Mouse (Mus musculus): ENCODE data around the gene Abl2. TPM values are rescaled to one million over a fixed set of nuclear protein-coding genes. Genes with fewer than 3 reads are reported as not detected.

The Abl2 gene
- total RNA-seq, 1 experiment = 41.1 TPM

GRCm38 (mm10) chr1:156614710-156615109 is 56.1 kb downstream of the Abl2 start:
- no peak overlapping the region for H3K27ac ChIP-seq (ENCODE audit: insufficient read depth, low read depth, low read length, poor library complexity, severe bottlenecking)
- no peak for DNase-seq (ENCODE audit: low read depth, low spot score)
- H3K4me1 ChIP-seq (ENCODE audit: control insufficient read depth in 2 of 2, insufficient read depth in 2 of 2, low read length in 2 of 2, poor library complexity in 1 of 2) = peaks cover 7 to 13% of the 10 kb centered on the region in 2 experiments
- TF ChIP-seq ZNF384 (IDR thresholded peaks at IDR 0.05; ENCODE audit: low read depth, low read length) (no peak), MAFK (IDR thresholded peaks at IDR 0.05; ENCODE audit: insufficient read depth, low read depth, low read length) (no peak), ZC3H11A (IDR thresholded peaks at IDR 0.05; ENCODE audit: borderline replicate concordance, low read depth, low read length) (no peak), CHD2 (IDR thresholded peaks at IDR 0.05; ENCODE audit: low read depth, low read length) (no peak), HCFC1 (IDR thresholded peaks at IDR 0.05; ENCODE audit: borderline replicate concordance, insufficient read depth, low read length) (no peak)
- H3K9me3 ChIP-seq (ENCODE audit: control insufficient read depth, insufficient read depth, low read depth, low read length) = no peaks in the 10 kb centered on the region; the same call in 1 of the 2 replicates
- H3K36me3 ChIP-seq (ENCODE audit: control insufficient read depth, insufficient read depth, low read length, poor library complexity, severe bottlenecking) = peaks cover 2% of the 10 kb centered on the region; the same call in 1 of the 2 replicates
- in situ Hi-C loops (cut with MboI; ENCODE audit: low sequenced_read_pairs in 2 of 2, unreplicated experiment in 2 of 2) = no loop called here
- no peak overlapping the region for H3K4me3 ChIP-seq (ENCODE audit: insufficient read depth in 1 of 2, low read depth in 1 of 2, low read length in 2 of 2, poor library complexity in 1 of 2, severe bottlenecking in 1 of 2)
- no peak overlapping the region for H3K9ac ChIP-seq (ENCODE audit: insufficient read depth, low read depth, low read length, poor library complexity, severe bottlenecking)

DNA sequence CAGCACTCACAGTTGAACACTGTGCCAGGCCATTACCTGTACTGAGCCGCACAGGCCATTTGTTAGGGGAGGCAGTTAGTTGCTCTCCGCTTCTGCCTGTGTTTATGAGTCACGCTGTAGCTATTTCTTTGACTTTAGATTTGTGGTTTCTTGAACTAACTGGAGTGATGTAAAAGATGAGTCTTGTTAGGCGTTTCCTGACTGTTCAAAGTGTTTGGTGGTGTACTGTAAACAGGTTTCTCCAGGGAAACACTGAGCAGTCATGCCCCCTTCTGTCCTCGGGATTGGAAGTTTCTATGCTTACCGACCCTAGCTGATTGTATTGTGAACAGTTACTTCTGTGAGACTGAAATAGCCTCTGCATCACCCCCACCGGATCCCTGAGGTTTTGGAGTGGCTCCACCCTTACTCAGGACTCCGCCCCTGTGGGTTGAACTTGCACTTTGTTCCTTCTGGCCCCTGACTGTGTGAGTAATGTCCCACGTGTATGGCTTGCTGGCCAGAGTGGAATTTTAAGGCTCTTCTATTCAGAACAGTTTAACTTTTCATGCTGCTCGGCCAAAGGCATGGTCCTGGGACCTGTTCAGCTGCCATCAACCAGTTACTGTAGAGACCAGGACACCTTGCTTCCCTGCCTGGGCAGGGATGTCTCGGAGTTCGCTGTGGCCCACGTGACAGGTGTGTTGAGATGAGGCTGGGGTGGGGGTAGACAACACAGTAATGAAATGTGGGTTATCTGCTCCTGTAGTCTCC is 57.0 kb downstream of the Abl2 start:
- peak; percentile 80 for DNase-seq (ENCODE audit: low read depth, low spot score)
- no peaks in the 10 kb centered on the region; the same call in 1 of the 2 replicates for H3K9me3 ChIP-seq (ENCODE audit: control insufficient read depth, insufficient read depth, low read depth, low read length)
- peaks cover 2% of the 10 kb centered on the region; the same call in 1 of the 2 replicates for H3K36me3 ChIP-seq (ENCODE audit: control insufficient read depth, insufficient read depth, low read length, poor library complexity, severe bottlenecking)
- peak overlapping the region; percentile 20; the same call in 1 of the 2 replicates for H3K9ac ChIP-seq (ENCODE audit: insufficient read depth, low read depth, low read length, poor library complexity, severe bottlenecking)
- peaks cover 7 to 15% of the 10 kb centered on the region in 2 experiments for H3K4me1 ChIP-seq (ENCODE audit: control insufficient read depth in 2 of 2, insufficient read depth in 2 of 2, low read length in 2 of 2, poor library complexity in 1 of 2)
- in situ Hi-C loops (cut with MboI; ENCODE audit: low sequenced_read_pairs in 2 of 2, unreplicated experiment in 2 of 2) = no loop called here
- TF ChIP-seq CHD2 (IDR thresholded peaks at IDR 0.05; ENCODE audit: low read depth, low read length) (no peak), ZC3H11A (IDR thresholded peaks at IDR 0.05; ENCODE audit: borderline replicate concordance, low read depth, low read length) (no peak), ZNF384 (IDR thresholded peaks at IDR 0.05; ENCODE audit: low read depth, low read length) (no peak), MAFK (IDR thresholded peaks at IDR 0.05; ENCODE audit: insufficient read depth, low read depth, low read length) (no peak), HCFC1 (IDR thresholded peaks at IDR 0.05; ENCODE audit: borderline replicate concordance, insufficient read depth, low read length) (no peak)
- H3K4me3 ChIP-seq (ENCODE audit: insufficient read depth in 1 of 2, low read depth in 1 of 2, low read length in 2 of 2, poor library complexity in 1 of 2, severe bottlenecking in 1 of 2) = peak overlapping the region; percentile 45 to 68
- H3K27ac ChIP-seq (ENCODE audit: insufficient read depth, low read depth, low read length, poor library complexity, severe bottlenecking) = peak overlapping the region; percentile 47; the same call in 1 of the 2 replicates

DNA sequence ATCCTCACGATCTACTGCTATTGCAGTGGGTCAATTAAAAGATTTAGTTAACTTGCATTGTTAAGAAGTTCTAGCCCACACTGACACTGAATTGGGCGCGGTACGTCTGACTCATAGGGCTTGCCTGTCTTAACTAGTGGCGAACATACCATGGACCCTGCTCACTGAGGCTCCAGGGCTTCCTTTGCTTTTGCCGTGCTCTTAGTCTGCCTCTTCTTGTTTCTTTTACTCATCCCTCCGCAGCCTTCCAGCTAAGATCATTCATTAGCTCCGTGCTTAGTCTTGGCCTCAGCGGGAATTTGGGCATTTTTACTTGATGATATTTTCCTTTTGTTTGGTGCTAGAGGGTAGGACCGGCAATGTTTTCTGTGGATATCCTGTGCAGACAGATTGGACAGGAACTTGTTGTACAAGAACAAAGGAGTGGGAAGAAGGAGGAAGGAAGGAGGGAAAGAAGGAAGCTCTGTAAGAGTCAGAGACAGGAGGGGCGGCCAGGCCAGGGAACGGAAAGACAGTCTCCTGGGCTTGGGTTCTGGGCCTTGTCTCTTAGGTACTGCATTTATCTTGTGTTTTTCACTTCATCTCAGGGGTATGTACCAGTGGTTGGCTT is 58.5 kb downstream of the Abl2 start:
- in situ Hi-C loops (cut with MboI; ENCODE audit: low sequenced_read_pairs in 2 of 2, unreplicated experiment in 2 of 2) = no loop called here
- Histone ChIP-seq H3K4me3 (ENCODE audit: insufficient read depth in 1 of 2, low read depth in 1 of 2, low read length in 2 of 2, poor library complexity in 1 of 2, severe bottlenecking in 1 of 2) (no peak overlapping the region), H3K9ac (ENCODE audit: insufficient read depth, low read depth, low read length, poor library complexity, severe bottlenecking) (peak overlapping the region; percentile 36; the same call in 1 of the 2 replicates), H3K36me3 (ENCODE audit: control insufficient read depth, insufficient read depth, low read length, poor library complexity, severe bottlenecking) (peaks cover 2% of the 10 kb centered on the region; the same call in 1 of the 2 replicates), H3K27ac (ENCODE audit: insufficient read depth, low read depth, low read length, poor library complexity, severe bottlenecking) (no peak overlapping the region), H3K4me1 (ENCODE audit: control insufficient read depth in 2 of 2, insufficient read depth in 2 of 2, low read length in 2 of 2, poor library complexity in 1 of 2) (peaks cover 7 to 16% of the 10 kb centered on the region in 2 experiments), H3K9me3 (ENCODE audit: control insufficient read depth, insufficient read depth, low read depth, low read length) (no peaks in the 10 kb centered on the region)
- no peak for TF ChIP-seq CHD2 (IDR thresholded peaks at IDR 0.05; ENCODE audit: low read depth, low read length)
- TF ChIP-seq ZC3H11A (IDR thresholded peaks at IDR 0.05; ENCODE audit: borderline replicate concordance, low read depth, low read length) = no peak
- no peak for TF ChIP-seq ZNF384 (IDR thresholded peaks at IDR 0.05; ENCODE audit: low read depth, low read length)
- no peak for TF ChIP-seq HCFC1 (IDR thresholded peaks at IDR 0.05; ENCODE audit: borderline replicate concordance, insufficient read depth, low read length)
- no peak for TF ChIP-seq MAFK (IDR thresholded peaks at IDR 0.05; ENCODE audit: insufficient read depth, low read depth, low read length)
- DNase-seq (ENCODE audit: low read depth, low spot score) = no peak

- TF ChIP-seq HCFC1 (IDR thresholded peaks at IDR 0.05; ENCODE audit: borderline replicate concordance, insufficient read depth, low read length) = no peak
- no peak overlapping the region for H3K27ac ChIP-seq (ENCODE audit: insufficient read depth, low read depth, low read length, poor library complexity, severe bottlenecking)
- H3K9me3 ChIP-seq (ENCODE audit: control insufficient read depth, insufficient read depth, low read depth, low read length) = no peaks in the 10 kb centered on the region
- no peak overlapping the region for H3K4me3 ChIP-seq (ENCODE audit: insufficient read depth in 1 of 2, low read depth in 1 of 2, low read length in 2 of 2, poor library complexity in 1 of 2, severe bottlenecking in 1 of 2)
- H3K36me3 ChIP-seq (ENCODE audit: control insufficient read depth, insufficient read depth, low read length, poor library complexity, severe bottlenecking) = peaks cover 2% of the 10 kb centered on the region; the same call in 1 of the 2 replicates
- DNase-seq (ENCODE audit: low read depth, low spot score) = no peak
- peaks cover 7 to 16% of the 10 kb centered on the region in 2 experiments for H3K4me1 ChIP-seq (ENCODE audit: control insufficient read depth in 2 of 2, insufficient read depth in 2 of 2, low read length in 2 of 2, poor library complexity in 1 of 2)
- H3K9ac ChIP-seq (ENCODE audit: insufficient read depth, low read depth, low read length, poor library complexity, severe bottlenecking) = no peak overlapping the region
- in situ Hi-C loops (cut with MboI; ENCODE audit: low sequenced_read_pairs in 2 of 2, unreplicated experiment in 2 of 2) = no loop called here
Observed at GRCm38 (mm10) chr1:156617811-156618210, 59.2 kb downstream of the Abl2 start.
